Mouse (Mus musculus) midbrain, embryonic 15.5 days (tissue): ENCODE measurements around the gene Pip4k2b. TPM values are rescaled to one million over a fixed set of nuclear protein-coding genes. Genes with fewer than 3 reads are reported as not detected.

Experiments used
- ATAC-seq: fragments of 200-750 bp; cut with Nextera tagmentation; replicated peaks from 2 replicates; pipeline ENCODE4 v1.8.0; 2017; ENCODE audit warnings: moderate TSS enrichment
- H3K27ac ChIP-seq: fragments of 300-500 bp; sonication (generic); 2 replicates; pipeline ENCODE4 v1.5.1; 2015; ENCODE audit warnings: mild to moderate bottlenecking, inconsistent platforms
- H3K27me3 ChIP-seq: fragments of 300-500 bp; sonication (generic); replicated peaks from 2 replicates; pipeline ENCODE4 v1.6.1; 2015; ENCODE audit warnings: inconsistent platforms
- H3K36me3 ChIP-seq: fragments of 300-500 bp; sonication (generic); replicated peaks from 2 replicates; pipeline ENCODE4 v1.6.1; 2015; ENCODE audit warnings: inconsistent platforms
- H3K4me1 ChIP-seq: fragments of 300-500 bp; sonication (generic); 2 replicates; pipeline ENCODE4 v1.6.1; 2015; ENCODE audit warnings: inconsistent platforms
- H3K4me2 ChIP-seq: fragments of 300-500 bp; sonication (generic); 2 replicates; pipeline ENCODE4 v1.6.1; 2015; ENCODE audit warnings: inconsistent platforms, mild to moderate bottlenecking, moderate library complexity
- H3K4me3 ChIP-seq: fragments of 300-500 bp; sonication (generic); 2 replicates; pipeline ENCODE4 v1.5.1; 2015; ENCODE audit warnings: mild to moderate bottlenecking, inconsistent platforms
- H3K9ac ChIP-seq: fragments of 300-500 bp; sonication (generic); 2 replicates; pipeline ENCODE4 v1.6.1; 2015; ENCODE audit warnings: mild to moderate bottlenecking, inconsistent platforms
- H3K9me3 ChIP-seq: fragments of 300-500 bp; sonication (generic); 2 replicates; pipeline ENCODE4 v1.6.1; 2016; ENCODE audit warnings: inconsistent platforms
- whole genome bisulfite sequencing: fragments of 180-500 bp; shearing (Covaris S2); methylation state at CpG from one replicate; pipeline ENCODE4 v1.1.7; 2015; ENCODE audit warnings: mixed read lengths; 5-methylcytosine and 5-hydroxymethylcytosine counted together
- microRNA-seq: library from miRNA; unstranded; fragments of <30 nt; microRNA quantifications from one replicate; pipeline ENCODE4, GENCODE M21; 2016
- polyA plus RNA-seq: library from polyadenylated mRNA; unstranded; fragments of >200 nt; fragmentation: Nextera tagmentation; extraction: Ambion mirVana; gene quantifications from 2 replicates; pipeline ENCODE4 v1.2.1, GENCODE M21; 2015

The Pip4k2b gene
- polyA plus RNA-seq, 1 experiment from 2014 or later, result 4.9 TPM

DNA sequence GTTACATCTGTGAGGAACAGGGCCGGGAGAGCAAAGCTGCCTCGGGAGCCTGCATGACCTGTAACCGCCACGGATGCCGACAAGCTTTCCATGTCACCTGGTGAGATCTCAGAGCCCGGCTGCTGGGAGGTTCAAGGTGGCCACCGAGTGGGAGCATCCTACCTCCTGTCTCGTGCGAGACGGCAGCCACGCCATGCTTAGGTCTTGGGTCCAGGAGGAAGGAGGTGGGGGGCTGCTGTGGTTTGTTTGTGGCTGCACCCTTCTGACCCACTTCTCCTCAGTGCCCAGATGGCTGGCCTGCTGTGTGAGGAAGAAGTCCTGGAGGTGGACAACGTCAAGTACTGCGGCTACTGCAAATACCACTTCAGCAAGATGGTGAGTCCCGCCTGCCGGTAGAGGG lies 77.7 kb downstream of the Pip4k2b start:
- WGBS, result 95% methylated on average over 15 of the region's 15 CpGs
- peaks cover 16% of the 10 kb centered on the region; the same call in 1 of the 2 replicates for H3K36me3 ChIP-seq
- no peak for ATAC-seq

GRCm38 (mm10) chr11:97666221-97666620 lies 78.3 kb downstream of the Pip4k2b start:
- ATAC-seq, result no peak
- peaks cover 12% of the 10 kb centered on the region for H3K27me3 ChIP-seq
- H3K27ac ChIP-seq, result no peak overlapping the region
- WGBS, result 90% methylated on average over 7 of the region's 7 CpGs
- H3K9ac ChIP-seq, result no peak overlapping the region
- peaks cover 11% of the 10 kb centered on the region; the same call in 1 of the 2 replicates for H3K36me3 ChIP-seq
- H3K4me2 ChIP-seq, result no peak overlapping the region
- no peak overlapping the region for H3K4me3 ChIP-seq
- H3K4me1 ChIP-seq, result peaks cover 53% of the 10 kb centered on the region
- no peaks in the 10 kb centered on the region for H3K9me3 ChIP-seq

More for the DNA sequence above, 77.7 kb downstream of the Pip4k2b start:
- H3K27me3 ChIP-seq, result peaks cover 7% of the 10 kb centered on the region
- H3K9ac ChIP-seq, result no peak overlapping the region
- H3K27ac ChIP-seq, result no peak overlapping the region
- H3K4me1 ChIP-seq, result peaks cover 47% of the 10 kb centered on the region
- no peak overlapping the region for H3K4me2 ChIP-seq
- no peak overlapping the region for H3K4me3 ChIP-seq
- no peaks in the 10 kb centered on the region for H3K9me3 ChIP-seq

GRCm38 (mm10) chr11:97665431-97665830 lies 79.1 kb downstream of the Pip4k2b start:
- H3K9me3 ChIP-seq, result no peaks in the 10 kb centered on the region
- 0 out of 2 replicates have a peak overlapping the region, but pooled peaks have one; percentile 85 for H3K4me2 ChIP-seq
- 91% methylated on average over 13 of the region's 13 CpGs for WGBS
- no peak overlapping the region for H3K27ac ChIP-seq
- 0 out of 2 replicates have a peak, but pooled peaks cover 11% of the 10 kb centered on the region for H3K36me3 ChIP-seq
- peaks cover 17% of the 10 kb centered on the region for H3K27me3 ChIP-seq
- ATAC-seq, result no peak
- H3K4me3 ChIP-seq, result 0 out of 2 replicates have a peak overlapping the region, but pooled peaks have one; percentile 8
- peaks cover 61% of the 10 kb centered on the region for H3K4me1 ChIP-seq
- H3K9ac ChIP-seq, result no peak overlapping the region

Small RNA genes within 50 kb of the gene (microRNA-seq; reads per million reads assigned to microRNA genes)
- gene Mir6927 (not detected), gene Mir8102 (0.55 reads per million)

Other genes with a start within 250 kb of the Pip4k2b start
- gene 4933428G20Rik, start 244.4 kb downstream of the Pip4k2b start, polyA plus RNA-seq, result 1.3 and 1.6 TPM in 2 replicates
- 13.2 and 13.9 TPM in 2 replicates for gene Srcin1, start 168.5 kb downstream of the Pip4k2b start, polyA plus RNA-seq
- gene Epop, start 115.0 kb downstream of the Pip4k2b start, polyA plus RNA-seq, result 1.9 and 2.5 TPM in 2 replicates
- 3.9 and 4.4 TPM in 2 replicates for gene Mllt6, start 81.3 kb downstream of the Pip4k2b start, polyA plus RNA-seq
- 21.6 and 26.4 TPM in 2 replicates for gene Cisd3, start 58.9 kb downstream of the Pip4k2b start, polyA plus RNA-seq
- gene Pcgf2, start 44.2 kb downstream of the Pip4k2b start, polyA plus RNA-seq, result 23.1 TPM in 2 replicates
- 421 and 431 TPM in 2 replicates for gene Psmb3, start 41.3 kb downstream of the Pip4k2b start, polyA plus RNA-seq
- 16.2 and 17.6 TPM in 2 replicates for gene Cwc25, start 21.9 kb upstream of the Pip4k2b start, polyA plus RNA-seq
- gene 1700001P01Rik, start 31.2 kb upstream of the Pip4k2b start, polyA plus RNA-seq, result 0.50 and 1.1 TPM in 2 replicates
- 259 and 277 TPM in 2 replicates for gene Rpl23, start 37.7 kb upstream of the Pip4k2b start, polyA plus RNA-seq
- 198 and 199 TPM in 2 replicates for gene Lasp1, start 54.3 kb upstream of the Pip4k2b start, polyA plus RNA-seq
- gene B230217C12Rik, start 96.1 kb upstream of the Pip4k2b start, polyA plus RNA-seq, result 33.3 and 33.8 TPM in 2 replicates
- 0.57 and 0.70 TPM in 2 replicates for gene Fbxo47, start 139.4 kb upstream of the Pip4k2b start, polyA plus RNA-seq
- gene Plxdc1, start 241.7 kb upstream of the Pip4k2b start, polyA plus RNA-seq, result 1.7 and 1.8 TPM in 2 replicates